Mouse (Mus musculus): ENCODE data around the gene Ppp2r5c.
A peak's percentile ranks its signal among the peaks of the same experiment; 100 is the strongest.

Gene Ppp2r5c

GRCm38 (mm10) chr12:110492436-110492835 is 45.5 kb downstream of the Ppp2r5c start:
- DNase-seq = no peak

- DNase-seq = no peak
These were observed 46.9 kb downstream of the Ppp2r5c start for GRCm38 (mm10) chr12:110493597-110494369.

- DNase-seq = no peak
These were observed 47.9 kb downstream of the Ppp2r5c start for GRCm38 (mm10) chr12:110494846-110495245.

GRCm38 (mm10) chr12:110495260-110495659 is 48.3 kb downstream of the Ppp2r5c start:
- no peak for DNase-seq

GRCm38 (mm10) chr12:110496016-110496415 is 49.1 kb downstream of the Ppp2r5c start:
- no peak for DNase-seq

GRCm38 (mm10) chr12:110497013-110497412 is 50.1 kb downstream of the Ppp2r5c start:
- no peak for DNase-seq

- no peak for DNase-seq
These were observed 50.6 kb downstream of the Ppp2r5c start for GRCm38 (mm10) chr12:110497485-110497884.

GRCm38 (mm10) chr12:110498283-110499224 is 51.6 kb downstream of the Ppp2r5c start:
- peak; percentile 82 to 92 for DNase-seq

GRCm38 (mm10) chr12:110499225-110499992 is 52.5 kb downstream of the Ppp2r5c start:
- DNase-seq = no peak

- no peak for DNase-seq
These were observed 53.2 kb downstream of the Ppp2r5c start for GRCm38 (mm10) chr12:110500095-110500494.

GRCm38 (mm10) chr12:110503406-110504144 is 56.7 kb downstream of the Ppp2r5c start:
- DNase-seq = no peak

GRCm38 (mm10) chr12:110504145-110504490 is 57.2 kb downstream of the Ppp2r5c start:
- DNase-seq = no peak

- no peak for DNase-seq
These were observed 57.9 kb downstream of the Ppp2r5c start for GRCm38 (mm10) chr12:110504793-110505192.

GRCm38 (mm10) chr12:110506046-110506445 is 59.1 kb downstream of the Ppp2r5c start:
- DNase-seq = peak in 1 of 2 experiments; percentile 37

GRCm38 (mm10) chr12:110507714-110508297 is 60.9 kb downstream of the Ppp2r5c start:
- no peak for DNase-seq

GRCm38 (mm10) chr12:110508680-110509079 is 61.8 kb downstream of the Ppp2r5c start:
- peak; percentile 41 to 42 for DNase-seq

- DNase-seq = peak; percentile 92 to 95
These were observed 63.4 kb downstream of the Ppp2r5c start for GRCm38 (mm10) chr12:110510171-110510871.

GRCm38 (mm10) chr12:110511201-110511600 is 64.3 kb downstream of the Ppp2r5c start:
- peak; percentile 38 to 42 for DNase-seq

GRCm38 (mm10) chr12:110511856-110512433 is 65.0 kb downstream of the Ppp2r5c start:
- peak in 1 of 2 experiments; percentile 43 for DNase-seq

- DNase-seq = peak; percentile 57 to 75
These were observed 66.0 kb downstream of the Ppp2r5c start for GRCm38 (mm10) chr12:110512884-110513283.

GRCm38 (mm10) chr12:110515676-110516075 is 68.8 kb downstream of the Ppp2r5c start:
- DNase-seq = peak; percentile 38 to 50

Data from cerebellum, postnatal 14 days (tissue).